Mouse (Mus musculus) ES-CJ7 (cell line): ENCODE data around the gene Stat6.

Experiments used
- DNase-seq: peaks from one replicate; pipeline ENCODE4 v3.0.0; 2011; ENCODE audit warnings: low read depth, low spot score

The Stat6 gene

DNA sequence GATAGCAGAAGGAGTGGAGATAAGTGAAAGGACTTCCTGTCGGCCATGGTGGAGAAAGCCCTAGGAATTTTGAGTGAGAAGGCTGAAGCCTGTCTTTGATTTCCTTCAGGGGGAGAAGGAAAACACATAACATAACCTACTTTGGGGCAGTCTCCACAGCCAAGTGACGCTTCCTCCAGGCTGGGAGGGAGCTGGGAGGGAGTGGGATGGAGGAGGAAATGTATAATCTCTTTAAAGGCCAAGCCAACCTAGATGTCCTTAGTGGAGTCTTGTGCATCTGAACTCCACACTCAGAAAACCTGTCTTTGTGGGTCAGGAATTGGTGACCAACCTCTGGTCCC lies 27.8 kb upstream of the Stat6 start:
- DNase-seq = no peak

DNA sequence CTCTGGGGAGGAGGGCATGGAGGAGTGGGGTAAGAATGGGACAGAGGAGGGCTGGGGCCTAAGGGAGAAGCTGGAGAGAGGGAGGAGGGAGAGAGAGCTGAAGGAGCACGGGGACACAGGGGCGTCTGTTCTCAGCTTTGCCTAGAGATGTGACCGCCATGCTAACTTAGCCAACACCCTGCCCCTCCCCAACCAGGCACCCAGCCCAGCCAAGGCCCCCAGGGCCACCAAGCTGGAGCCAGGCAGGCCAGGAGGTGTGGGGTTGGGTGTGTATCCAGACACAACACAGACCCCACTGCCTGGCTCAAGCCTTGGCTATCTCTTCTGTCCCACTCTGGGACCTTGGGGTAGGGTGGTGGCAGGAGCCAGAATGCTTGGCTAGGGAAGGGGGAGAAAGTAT lies 27.2 kb upstream of the Stat6 start:
- DNase-seq = no peak

DNA sequence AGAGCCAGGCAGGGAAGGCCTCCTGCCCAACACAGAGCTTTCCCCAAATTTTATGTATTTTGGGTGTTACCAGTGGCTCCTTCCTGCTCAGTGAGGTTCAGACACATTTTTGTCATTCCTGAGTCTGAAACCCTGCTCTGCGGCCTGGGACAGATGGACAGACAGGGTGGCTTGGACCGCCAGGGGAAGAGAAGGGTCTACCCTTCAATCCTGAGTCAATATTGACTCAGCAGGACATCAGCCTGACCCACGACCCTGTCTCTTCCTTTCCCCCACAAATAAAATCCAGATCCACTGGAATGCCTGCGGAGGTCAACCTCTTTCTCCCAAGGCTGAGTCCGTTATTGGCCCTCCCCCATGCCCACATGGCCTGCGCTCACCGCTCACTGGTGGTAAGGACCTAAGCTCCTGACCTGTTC lies 26.5 kb upstream of the Stat6 start:
- DNase-seq = no peak

DNA sequence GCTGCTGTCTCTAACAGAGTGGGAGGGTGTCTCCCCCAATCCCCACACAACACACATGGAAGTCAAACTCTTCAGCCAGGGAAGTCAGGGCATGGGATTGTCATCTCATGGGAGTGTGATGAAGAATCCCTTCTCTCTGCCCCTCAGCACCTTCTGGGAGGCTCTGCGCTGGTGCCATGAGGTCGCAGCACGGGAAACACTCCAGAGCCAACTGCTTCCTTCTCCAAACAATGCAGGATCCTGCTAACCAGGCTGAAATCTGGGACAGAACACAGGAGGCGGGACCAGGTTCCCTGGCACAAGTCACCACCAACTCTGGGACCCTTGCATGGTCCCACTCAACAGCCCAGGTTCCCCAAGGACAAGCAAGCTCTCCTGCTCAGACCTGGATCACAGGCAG lies 25.5 kb upstream of the Stat6 start:
- DNase-seq = no peak

DNA sequence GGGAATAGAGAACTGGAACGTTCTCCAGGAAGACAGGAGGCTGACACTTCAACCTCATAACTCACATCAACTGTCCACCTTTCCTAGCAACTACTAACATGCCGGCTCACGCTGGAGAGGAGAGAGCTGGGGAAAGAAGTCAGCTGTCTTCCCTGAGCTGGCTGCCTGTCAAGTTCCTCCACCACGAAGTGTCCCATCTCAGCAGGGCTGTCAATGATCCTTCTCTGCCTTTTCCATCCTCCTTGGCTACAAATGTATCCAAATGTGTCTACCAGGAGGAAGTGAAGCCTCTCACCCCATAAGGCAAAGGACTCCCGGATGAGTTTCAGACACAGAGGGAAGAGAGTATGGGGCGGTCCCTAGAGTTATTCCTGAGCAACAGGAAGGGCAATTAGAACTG lies 24.6 kb upstream of the Stat6 start:
- no peak for DNase-seq

DNA sequence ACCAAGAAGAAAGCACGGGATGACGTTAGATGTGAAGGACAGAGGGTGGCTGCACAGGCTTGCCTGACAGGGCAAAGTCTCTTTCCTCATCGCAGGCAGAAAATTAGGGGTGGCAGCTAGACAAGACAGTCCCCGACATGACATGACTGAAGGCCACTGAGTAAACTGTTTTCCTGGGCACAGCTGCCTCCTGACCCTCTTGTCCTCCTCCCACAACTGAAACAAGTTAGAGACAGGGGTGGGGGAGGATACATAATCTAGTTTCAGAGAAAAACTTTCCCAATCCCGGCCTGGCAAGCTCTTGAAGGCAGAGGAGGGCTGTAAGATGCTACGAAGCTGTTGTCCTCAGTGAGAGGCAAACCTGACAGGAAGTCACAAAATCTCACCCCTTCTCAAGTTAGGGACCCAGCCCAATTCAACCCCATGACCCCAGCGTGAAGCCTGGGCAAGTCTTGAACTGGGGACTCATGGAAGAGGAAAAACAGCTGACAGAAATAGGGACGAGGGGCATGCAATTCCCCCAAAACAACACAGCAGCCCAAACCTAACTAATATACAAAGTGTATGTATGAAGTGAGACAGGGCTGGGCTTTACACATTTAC lies 23.6 kb upstream of the Stat6 start:
- no peak for DNase-seq

DNA sequence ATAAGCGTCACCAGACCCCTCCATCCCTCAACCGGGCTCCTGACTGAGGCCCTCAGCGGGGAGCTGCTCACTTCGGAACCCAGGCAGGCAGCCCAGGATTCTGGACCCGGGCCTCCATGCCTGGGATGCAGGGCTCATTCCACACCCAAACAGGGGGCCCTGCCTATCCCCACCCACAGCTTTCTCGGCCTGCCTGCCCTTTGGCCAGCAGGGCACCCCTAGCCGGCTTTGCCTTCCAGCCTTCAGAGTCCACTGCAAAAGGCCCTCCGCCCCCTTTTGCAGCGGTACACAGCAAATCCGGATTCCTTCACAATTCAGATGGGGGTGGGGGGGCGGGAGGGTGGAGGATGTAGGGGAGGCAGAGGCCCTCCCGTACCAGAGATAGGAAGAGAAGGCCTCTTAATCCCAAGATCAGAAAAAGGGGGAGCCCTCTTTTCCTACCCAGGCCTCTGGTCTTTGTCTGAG lies 22.8 kb upstream of the Stat6 start:
- no peak for DNase-seq

DNA sequence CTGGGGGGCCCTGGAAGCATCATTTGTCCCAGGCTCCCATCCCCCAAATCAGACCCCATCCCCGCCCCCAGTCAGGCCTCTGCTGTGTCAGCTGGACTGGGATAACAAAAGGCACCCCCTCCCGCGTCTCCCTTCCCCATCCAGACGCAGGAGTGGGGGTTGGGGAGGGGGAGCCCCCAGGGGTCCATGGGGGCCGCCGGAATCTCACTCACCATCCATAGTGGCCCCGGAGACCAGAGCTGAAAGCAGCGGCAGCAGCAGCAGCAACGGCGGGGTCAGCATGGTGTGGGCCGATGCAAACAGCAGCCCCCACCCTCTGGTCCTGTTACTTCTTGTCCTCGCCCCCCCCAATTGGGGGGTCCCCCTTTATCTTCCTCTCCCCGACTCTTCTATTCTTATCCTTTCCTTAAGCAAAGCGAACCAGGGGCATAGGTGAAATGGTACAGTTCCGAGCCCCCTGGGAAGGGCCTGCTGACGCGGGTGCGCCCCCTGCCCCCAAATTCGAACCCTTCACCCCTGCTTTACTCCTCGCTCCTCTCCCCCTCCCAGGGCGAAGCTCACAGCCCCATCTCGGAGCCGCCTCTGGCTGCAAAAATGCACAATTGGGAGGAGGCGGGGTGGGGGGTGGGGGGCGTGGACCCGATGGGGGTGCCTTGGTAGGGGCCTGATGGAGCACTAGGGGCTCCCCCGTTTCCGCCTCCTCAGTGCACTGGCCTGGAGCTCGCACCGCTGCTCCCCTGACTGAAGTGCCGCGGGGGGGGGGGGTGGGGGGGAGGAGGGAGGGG lies 22.2 kb upstream of the Stat6 start, which contains the start of gene Lrp1:
Lrp1 (minus strand) TSS at position 743 of the 785 bp plus-strand sequence.
- peak; percentile 61 for DNase-seq

DNA sequence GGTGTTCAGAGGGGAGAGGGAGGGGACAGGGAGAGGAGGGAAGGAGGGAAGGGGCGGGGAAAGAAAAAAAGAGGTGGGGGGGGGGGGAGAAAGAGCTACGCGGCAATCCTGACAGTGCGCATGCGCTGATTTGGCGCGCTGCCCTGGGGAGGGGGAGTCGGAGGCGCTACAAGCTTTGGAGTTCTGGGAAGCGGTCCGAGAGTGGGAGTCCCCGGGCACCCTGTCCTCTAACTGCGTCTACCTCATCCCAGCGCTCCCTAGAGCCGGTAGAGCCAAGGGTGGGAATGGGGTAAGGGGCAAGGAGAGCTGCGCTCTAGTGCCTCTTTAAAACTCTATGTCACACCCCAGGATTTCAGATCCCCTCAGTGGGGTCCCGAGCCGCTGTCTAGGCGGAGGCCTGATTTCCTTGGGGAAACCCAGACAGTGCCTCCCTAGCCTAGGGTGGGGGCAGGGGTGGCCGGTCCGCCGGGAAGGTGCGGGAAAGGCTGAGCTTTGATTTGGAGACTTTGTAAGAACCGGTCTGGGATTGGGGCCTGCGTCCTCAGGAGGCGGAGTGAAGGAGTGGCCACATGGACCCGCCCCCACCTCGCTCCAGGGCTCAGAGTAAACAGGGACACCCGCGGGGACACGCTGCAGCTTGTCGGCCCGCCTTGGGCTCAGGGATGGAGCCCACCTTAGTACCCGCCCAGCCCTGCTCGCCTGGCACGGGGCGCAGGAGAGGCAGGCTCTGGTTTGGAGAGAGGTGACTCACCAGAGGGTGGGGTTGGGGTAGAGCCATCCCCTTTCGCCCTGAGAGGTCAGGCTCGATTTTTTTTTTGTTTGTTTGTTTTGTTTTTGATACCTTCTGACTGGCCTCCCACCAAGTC lies 21.4 kb upstream of the Stat6 start:
- DNase-seq = peak; percentile 95

DNA sequence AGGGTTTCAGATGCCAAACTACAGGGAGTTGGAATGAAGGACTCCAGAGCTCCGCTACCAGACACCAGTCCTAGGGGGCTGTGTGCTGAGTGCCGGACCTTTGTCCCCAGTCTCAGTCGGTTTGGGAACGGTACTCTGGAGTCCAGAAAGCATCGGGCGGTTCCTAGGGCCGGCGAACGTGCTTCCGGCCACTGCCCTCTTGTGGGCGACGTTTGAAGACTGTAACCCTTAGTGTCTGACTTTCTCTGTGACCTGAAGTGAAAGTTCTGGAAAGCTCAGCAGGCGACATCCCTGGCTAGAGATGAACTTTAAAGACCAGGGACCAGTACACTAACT lies 20.8 kb upstream of the Stat6 start:
- peak; percentile 38 for DNase-seq

DNA sequence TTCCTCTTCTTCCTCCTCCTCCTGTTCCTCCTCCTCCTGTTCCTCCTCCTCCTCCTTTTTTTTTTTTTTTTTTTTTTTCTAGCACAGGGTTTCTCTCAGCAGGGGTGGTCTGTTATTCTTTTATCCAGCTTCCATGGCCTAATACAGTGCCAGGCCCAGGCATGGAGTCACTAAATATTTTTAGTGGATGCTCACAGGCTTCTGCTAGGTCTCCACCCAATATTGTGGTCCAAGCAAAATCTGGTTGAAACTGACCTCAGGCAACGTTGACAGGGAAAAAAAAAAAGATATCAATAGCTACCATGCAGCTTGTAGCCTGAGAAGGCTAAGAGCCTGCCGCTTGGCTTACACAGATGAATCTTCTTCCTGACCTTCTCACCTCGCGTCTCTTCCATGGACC lies 20.1 kb upstream of the Stat6 start:
- no peak for DNase-seq

DNA sequence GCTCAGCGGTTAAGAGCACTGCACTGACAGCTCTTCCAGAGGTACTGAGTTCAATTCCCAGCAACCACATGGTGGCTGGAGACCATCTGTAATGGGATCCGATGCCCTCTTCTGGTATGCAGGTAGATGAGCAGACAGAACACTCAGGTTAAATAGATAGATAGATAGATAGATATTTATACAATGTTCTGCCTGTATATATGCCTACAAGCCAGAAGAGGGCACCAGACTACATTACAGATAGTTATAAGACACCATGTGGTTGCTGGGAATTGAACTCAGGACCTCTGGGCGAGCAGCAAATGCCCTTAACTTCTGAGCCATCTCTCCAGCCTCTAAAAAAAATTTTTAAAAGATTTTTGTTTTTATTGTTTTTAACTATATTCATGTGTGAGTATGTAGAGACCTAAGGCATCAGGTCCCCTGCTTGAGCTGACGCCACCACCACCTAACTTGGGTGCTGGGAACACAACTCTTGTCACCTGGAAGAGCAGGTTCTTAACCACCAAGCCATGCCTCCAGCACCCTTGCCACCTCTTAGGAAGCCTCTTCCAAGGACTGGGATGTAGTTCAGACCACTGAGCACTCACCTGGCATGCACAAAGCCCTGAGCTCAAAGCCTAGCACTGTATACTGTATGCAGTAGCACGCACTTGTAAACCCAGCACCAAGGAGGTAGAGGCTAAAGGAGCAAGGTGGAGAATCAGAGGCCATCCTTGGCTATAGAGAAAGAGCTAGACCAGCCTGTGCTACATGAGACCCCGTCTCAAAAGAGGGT lies 19.2 kb upstream of the Stat6 start:
- peak; percentile 38 for DNase-seq

DNA sequence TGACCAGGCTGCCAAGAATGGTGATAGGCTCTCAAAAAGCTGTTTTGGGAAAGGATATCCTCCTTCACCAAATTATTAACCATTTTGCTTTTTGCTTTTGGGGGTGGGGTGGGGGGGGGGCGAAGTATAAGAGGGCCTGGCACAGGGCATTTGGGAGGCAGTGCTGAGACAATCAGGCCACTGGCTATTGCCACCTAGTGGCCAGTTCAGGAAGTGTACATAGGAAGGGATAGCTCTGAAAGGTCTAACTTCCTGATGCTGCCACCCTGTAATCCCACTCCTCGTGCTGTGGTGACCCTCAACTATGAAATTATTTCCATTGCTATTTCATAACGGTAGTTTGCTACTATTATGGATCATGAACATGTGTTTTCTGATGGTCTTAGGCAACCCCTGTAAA lies 16.4 kb upstream of the Stat6 start:
- peak; percentile 61 for DNase-seq

DNA sequence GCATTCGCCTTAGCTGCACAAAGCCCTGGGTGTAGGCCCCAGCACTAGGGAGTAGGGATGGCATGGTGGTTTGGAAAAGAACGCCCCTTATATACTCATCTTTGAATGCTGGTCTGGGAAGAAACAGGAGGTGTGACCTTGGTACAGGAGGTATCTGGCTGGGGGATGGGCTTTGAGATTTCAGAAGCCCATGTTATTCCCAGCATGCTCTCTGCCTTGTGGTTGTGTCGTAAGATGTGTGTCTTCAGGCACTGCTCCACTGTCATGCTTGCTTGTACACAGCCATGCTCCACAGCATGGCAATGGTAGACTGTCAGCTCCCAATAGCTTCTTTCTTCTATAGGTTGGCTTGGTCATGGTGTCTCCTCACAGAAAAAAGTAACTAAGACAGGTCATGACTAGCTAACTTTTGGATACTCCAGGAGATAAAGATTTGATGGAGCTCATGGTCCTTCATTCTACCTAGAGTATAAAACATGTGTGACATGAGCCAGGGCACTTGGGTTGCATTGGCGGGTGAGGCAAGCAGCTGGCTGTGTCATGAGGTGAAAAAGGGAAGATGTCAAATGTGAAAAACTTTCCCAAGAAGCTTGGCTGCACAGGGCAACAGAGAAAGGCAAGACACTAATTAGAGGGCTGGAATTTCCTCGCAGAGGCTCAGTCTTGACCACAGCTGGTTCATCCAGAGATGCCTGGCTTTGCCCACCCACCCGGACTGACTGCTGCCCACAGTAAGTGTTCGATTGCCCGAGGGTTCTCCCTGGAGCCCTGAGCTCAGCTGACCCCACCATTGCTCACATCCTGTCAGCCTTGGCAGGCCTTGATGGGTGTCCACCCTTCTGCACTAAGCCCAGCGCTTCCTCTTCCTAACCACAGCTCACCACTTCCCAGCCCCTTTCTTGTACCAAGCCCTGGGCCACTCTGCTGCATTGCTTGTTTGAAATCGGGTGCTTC lies 11.2 kb upstream of the Stat6 start:
- DNase-seq = no peak

DNA sequence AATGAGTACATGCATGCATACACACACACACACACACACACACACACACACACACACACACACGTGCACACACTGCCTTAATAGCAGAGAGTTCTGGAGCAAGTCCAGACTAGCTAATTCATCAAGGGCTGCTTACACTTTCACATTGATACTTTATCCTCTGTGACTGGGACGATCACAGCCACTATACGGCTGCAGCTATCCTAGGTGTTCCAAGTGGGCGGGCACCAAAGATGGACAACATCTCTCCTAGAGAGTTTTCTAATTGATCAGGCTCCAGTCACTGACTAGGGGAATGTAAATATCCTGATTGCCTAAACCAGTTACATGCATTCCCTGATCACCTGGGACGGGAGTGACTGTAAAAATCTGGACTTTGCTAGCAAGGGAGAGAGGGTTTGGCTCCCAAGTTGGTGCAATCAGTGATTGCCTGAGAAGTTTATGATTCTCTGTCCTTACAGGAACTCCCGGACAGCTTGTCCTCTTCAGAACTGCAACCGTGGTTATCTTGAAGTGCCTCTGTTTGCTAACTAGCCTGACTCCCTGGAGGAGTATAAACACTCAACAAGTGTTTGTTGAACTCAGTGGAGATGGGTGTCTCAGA lies 10.0 kb upstream of the Stat6 start:
- no peak for DNase-seq

DNA sequence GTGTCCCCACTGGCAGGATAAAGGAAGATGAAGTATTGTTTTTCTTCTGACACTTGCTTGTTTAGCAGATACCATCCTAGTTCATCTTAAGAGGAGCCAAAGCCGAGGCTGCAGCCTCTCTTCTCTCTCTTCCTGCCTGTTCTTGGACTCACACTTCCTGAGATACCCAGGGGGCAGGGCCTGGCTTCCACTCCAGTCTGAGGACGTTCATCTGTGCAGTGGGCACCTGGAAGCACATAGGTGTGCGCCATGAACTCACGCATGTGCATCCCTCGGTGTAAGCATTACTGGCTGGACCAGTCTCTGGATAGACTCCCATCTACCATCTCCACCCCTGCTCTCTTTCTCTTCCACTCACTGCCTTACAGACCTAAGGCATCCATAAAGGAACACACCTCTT lies 2.4 kb upstream of the Stat6 start:
- no peak for DNase-seq

DNA sequence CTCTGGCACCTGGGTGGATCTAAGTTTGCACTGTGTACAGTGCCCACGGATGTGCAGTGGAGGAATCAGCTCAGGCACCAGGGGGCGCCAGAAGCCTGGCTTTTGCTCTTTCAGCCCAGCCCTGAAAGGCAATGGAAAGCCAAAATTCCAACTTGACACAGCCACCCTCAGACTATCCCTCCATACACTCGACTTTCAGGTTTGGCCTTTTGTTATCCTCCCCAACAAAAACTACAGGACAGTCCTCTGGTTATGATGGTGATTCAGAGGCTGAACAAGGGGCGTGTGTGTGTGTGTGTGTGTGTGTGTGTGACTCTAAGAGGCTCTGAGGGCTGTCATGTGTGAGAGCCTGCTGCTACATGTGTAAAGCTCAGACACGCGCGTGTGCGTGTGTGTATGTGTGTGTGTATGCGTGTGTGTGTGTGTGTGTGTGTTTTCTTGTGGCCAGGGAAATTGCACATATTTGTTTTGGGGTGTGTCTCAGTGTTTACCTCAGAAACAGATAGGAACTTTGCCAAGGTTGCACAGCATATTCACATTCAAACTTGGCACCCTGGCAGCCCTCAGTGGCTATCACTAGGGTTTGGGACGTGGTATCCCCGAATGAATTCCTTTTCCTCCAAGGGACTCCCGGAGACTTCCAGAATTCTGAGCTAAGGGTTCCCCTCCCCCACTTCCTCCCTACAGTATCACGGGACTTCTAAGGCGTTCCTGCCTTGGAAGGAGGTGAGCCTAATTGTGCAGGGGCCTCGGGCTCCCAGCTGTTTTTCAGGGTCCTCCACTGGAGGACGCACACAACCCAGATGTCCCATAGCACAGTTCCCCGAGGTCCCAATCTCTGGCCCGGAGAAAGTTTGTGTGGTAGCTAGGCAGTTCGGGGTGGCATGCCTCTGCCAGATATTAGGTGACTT lies 670 bp upstream of the Stat6 start:
- peak; percentile 80 for DNase-seq

DNA sequence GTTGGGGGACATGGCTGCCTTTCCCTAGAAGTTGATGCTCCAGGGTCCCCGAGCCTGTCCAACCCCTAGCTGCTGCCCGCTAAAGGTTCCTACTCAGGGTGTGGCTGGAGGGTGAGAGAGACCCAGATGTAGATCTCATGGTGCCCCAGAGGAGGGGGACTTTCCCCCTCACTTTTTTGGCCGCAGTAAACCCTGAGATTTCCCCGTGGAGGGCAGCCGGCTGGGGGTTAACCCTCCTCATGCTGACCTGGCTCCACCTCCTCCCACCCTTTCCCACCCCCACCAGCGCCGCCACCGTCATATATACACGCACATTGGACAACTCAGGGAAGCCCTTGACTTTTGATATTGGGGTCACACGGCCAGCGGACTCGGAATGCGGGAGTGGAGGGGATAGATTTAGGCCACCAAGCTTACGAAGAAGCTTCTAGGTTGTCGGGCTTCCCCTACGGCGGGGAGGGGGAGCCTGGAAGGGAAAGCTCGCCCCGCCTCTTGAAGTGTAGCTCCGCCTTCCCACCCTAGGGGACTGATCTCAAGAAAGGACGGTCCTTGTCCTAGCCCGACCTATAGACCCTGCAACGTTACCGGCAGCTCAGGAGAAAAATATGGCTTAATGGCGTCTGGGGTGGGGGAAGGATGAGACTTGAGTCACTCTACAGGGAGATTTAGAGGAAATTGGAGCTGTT lies 910 bp downstream of the Stat6 start:
- DNase-seq = peak; percentile 67

DNA sequence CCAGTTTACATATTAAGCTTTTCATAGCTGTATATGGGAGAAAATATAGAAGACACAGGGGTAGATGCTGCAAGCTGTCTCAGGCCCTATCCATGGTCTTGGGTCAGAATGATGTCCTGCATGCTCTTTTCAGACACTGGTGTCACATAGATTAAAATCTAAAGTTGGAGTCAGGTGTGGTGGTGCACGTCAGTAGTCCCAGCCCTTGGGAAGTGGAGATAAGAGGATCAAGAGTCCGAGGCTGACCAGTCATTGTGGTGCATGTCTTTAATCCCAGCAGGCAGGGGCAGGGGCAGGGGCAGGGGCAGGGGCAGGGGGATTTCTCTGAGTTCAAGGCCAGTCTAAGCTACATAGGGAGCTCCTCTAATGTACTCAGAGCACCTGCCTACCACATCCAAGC lies 3.0 kb downstream of the Stat6 start:
- DNase-seq = no peak
